In the genomic region with DNA sequence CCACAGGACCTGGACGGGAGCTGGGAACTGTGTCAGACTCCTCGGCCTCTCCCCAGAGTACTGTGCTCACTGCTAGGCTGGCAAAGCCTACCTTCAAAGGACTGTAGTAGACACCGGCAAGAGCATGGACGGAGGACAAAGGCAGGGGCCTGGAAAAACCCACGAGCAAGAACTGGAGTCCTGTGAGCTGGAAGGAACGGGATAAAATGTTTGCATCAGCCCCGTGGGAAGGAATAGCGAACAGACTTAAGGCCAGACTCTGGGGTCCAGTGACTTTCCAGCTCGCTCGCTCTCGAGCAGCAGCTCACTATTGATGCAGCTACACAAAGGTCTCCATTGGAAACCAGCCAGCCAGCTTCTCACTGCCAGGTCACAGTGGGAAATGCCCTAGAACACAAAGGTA, we compare ENCODE assay signal across 13 mouse cellular contexts. TPM values are rescaled to one million over a fixed set of nuclear protein-coding genes. Genes with fewer than 3 reads are reported as not detected.
DNase-seq lines count a peak whose midpoint lies in the region; ATAC-seq and TF ChIP-seq lines count a peak whose summit lies in the region.
"Had no signal": no experiment of that assay in that cellular context is flagged by ENCODE, and none has a peak within 500 bp of the region (broad histone marks: within the 10 kb centered on the region; RNA-seq: fewer than 3 reads in every experiment).

No protein-coding gene starts in this region.

- H3K4me1 ChIP-seq in hindbrain, embryonic 13.5 days (replicated peaks), result peaks cover 52% of the 10 kb centered on the region
- H3K4me1 ChIP-seq in neural tube, embryonic 12.5 days, result peaks cover 31% of the 10 kb centered on the region
- H3K4me1 ChIP-seq: liver, embryonic 13.5 days had no signal

- no peaks in the 10 kb centered on the region for H3K9me3 ChIP-seq in hindbrain, embryonic 13.5 days
- H3K9me3 ChIP-seq in neural tube, embryonic 12.5 days, result no peaks in the 10 kb centered on the region
- H3K9me3 ChIP-seq: liver, embryonic 13.5 days had no signal

- H3K9ac ChIP-seq in hindbrain, embryonic 13.5 days, result peak overlapping the region; percentile 53; the same call in 1 of the 2 replicates
- peak overlapping the region; percentile 46; the same call in 1 of the 2 replicates for H3K9ac ChIP-seq in neural tube, embryonic 12.5 days
- H3K9ac ChIP-seq: liver, embryonic 13.5 days had no signal

- H3K27me3 ChIP-seq in hindbrain, embryonic 13.5 days, result no peaks in the 10 kb centered on the region
- H3K27me3 ChIP-seq in neural tube, embryonic 12.5 days (replicated peaks), result no peaks in the 10 kb centered on the region
- H3K27me3 ChIP-seq: liver, embryonic 13.5 days had no signal

- peak overlapping the region; percentile 40 for H3K4me2 ChIP-seq in hindbrain, embryonic 13.5 days
- peak overlapping the region; percentile 50 for H3K4me2 ChIP-seq in neural tube, embryonic 12.5 days (replicated peaks)
- H3K4me2 ChIP-seq: liver, embryonic 13.5 days had no signal

- WGBS in hindbrain, embryonic 13.5 days, result 12% methylated on average over 11 of the region's 11 CpGs
- WGBS in neural tube, embryonic 12.5 days, result 12% methylated on average over 11 of the region's 11 CpGs

- H3K27ac ChIP-seq in layer of hippocampus, adult 2 months, result peak overlapping the region; percentile 72
- H3K27ac ChIP-seq in hindbrain, embryonic 13.5 days, result peak overlapping the region; percentile 88
- H3K27ac ChIP-seq in neural tube, embryonic 12.5 days, result peak overlapping the region; percentile 69
- H3K27ac ChIP-seq: heart, adult 2 months; liver, embryonic 13.5 days had no signal

- no peak for TF ChIP-seq CTCF in layer of hippocampus, adult 2 months (conservative IDR thresholded peaks at IDR 0.05)

- DNase-seq in layer of hippocampus, adult 2 months (ENCODE audit: low spot score in 2 of 2), result no peak
- no peak for DNase-seq in layer of hippocampus, postnatal 36 days
- DNase-seq in embryo, embryonic 11 days, result peak; percentile 68
- DNase-seq in thymus, postnatal 0 days (ENCODE audit: low spot score), result no peak
- no peak for DNase-seq in layer of hippocampus, adult 18-20 months (ENCODE audit: low spot score in 2 of 2)
- DNase-seq: B cell, adult 2 months; heart, adult 2 months; kidney, adult 8-10 months; liver, embryonic 13.5 days had no signal

- no peak overlapping the region; the same call in 1 of the 2 replicates for H3K4me3 ChIP-seq in layer of hippocampus, adult 2 months
- H3K4me3 ChIP-seq in hindbrain, embryonic 13.5 days, result peak overlapping the region; percentile 0; the same call in 1 of the 2 replicates
- no peak overlapping the region for H3K4me3 ChIP-seq in neural tube, embryonic 12.5 days
- H3K4me3 ChIP-seq: heart, adult 2 months; liver, embryonic 13.5 days had no signal

- ATAC-seq in hindbrain, embryonic 13.5 days (ENCODE audit: low FRiP score), result peak; percentile 62
- peak; percentile 59 for ATAC-seq in neural tube, embryonic 12.5 days (ENCODE audit: low FRiP score, low read depth)
- ATAC-seq in erythroid progenitor cell, adult 5-6 weeks (replicated peaks; ENCODE audit: low FRiP score, poor library complexity, severe bottlenecking), result no peak

- H3K36me3 ChIP-seq in hindbrain, embryonic 13.5 days, result no peaks in the 10 kb centered on the region
- H3K36me3 ChIP-seq in neural tube, embryonic 12.5 days, result no peaks in the 10 kb centered on the region
- H3K36me3 ChIP-seq: liver, embryonic 13.5 days had no signal

RNA-seq across cellular contexts. Expression of a gene that starts 34.0 kb away (rescaled TPM):
- 1,000 to 10,000 TPM; 1,333 to 1,442 TPM for total RNA-seq in layer of hippocampus, adult 2 months (2021)
- 1,000 to 10,000 TPM; 1,352 to 1,459 TPM for total RNA-seq in layer of hippocampus, postnatal 36 days (2021)
- polyA plus RNA-seq in hindbrain, embryonic 13.5 days (2015; fragmentation: Nextera tagmentation; extraction: Ambion mirVana), result 2,446 and 2,546 TPM in 2 replicates
- 999 and 1,030 TPM in 2 replicates for polyA plus RNA-seq in neural tube, embryonic 12.5 days (2016; fragmentation: Nextera tagmentation; extraction: Ambion mirVana)
- 0.75 and 1.3 TPM in 2 replicates for polyA plus RNA-seq in thymus, postnatal 0 days (2015; fragmentation: Nextera tagmentation; extraction: Ambion mirVana)
- total RNA-seq in erythroid progenitor cell, adult 5-6 weeks (2015; ENCODE audit: low replicate concordance), result 1.3 TPM in 1 of 2 replicates, not detected in the other
- not detected in 2 replicates for total RNA-seq in erythroid progenitor cell, adult 5-6 weeks (2017; ENCODE audit: low replicate concordance)
- 1,000 to 10,000 TPM; 1,418 to 1,485 TPM for total RNA-seq in layer of hippocampus, adult 18-20 months (2021)
- total RNA-seq: common myeloid progenitor, adult 5-6 weeks had no signal

Comparison
In these comparisons a context has a peak if more than half of its experiments do, and no peak if none do; other contexts are left out.
1. RNA of a gene that starts 34.0 kb away (total RNA-seq): 1,418 to 1,485 TPM in layer of hippocampus, adult 18-20 months, 1,352 to 1,459 TPM in layer of hippocampus, postnatal 36 days and 1,333 to 1,442 TPM in layer of hippocampus, adult 2 months; 1.3 TPM in erythroid progenitor cell, adult 5-6 weeks; every median in the first group is over 100 times any median in the second.
2. Peak in every context shown above with its lines, with median percentiles within 50 percentile points of each other: H3K27ac ChIP-seq.